Mouse (Mus musculus) olfactory bulb, adult 2 months (tissue): ENCODE results near the gene Hs3st3a1.

Experiments
- CTCF ChIP-seq: fragments of 200-500 bp; IDR thresholded peaks from 2 replicates; pipeline ENCODE4 v1.5.1; 2012; ENCODE audit warnings: low read depth, mild to moderate bottlenecking, low read length, moderate library complexity; ENCODE audit not compliant: insufficient read depth
- POLR2A ChIP-seq: fragments of 200-500 bp; IDR thresholded peaks from 2 replicates; pipeline ENCODE4 v1.6.1; 2012; ENCODE audit warnings: mild to moderate bottlenecking, low read depth, low read length, moderate library complexity; ENCODE audit not compliant: insufficient read depth

- TF ChIP-seq CTCF (no peak), POLR2A (no peak)
Observed at GRCm38 (mm10) chr11:64507024-64507423, 71.9 kb downstream of the Hs3st3a1 start.
